Mouse (Mus musculus) hematopoietic stem cell, adult 5-6 weeks (primary cell): Measurements from ENCODE around the gene Slc25a21. TPM values are rescaled to one million over a fixed set of nuclear protein-coding genes. Genes with fewer than 3 reads are reported as not detected.

Experiments
- ATAC-seq, 2 experiments: fragments of 125-278 bp in 1 of 2; replicated peaks in 1 of 2; 2 replicates each; pipeline ENCODE4 v1.8.0; 2016 to 2017; ENCODE audit warnings: inconsistent platforms in 2 of 2, mild to moderate bottlenecking in 2 of 2, moderate number of reproducible peaks in 2 of 2, low read depth in 1 of 2, moderate TSS enrichment in 1 of 2; ENCODE audit not compliant: low FRiP score in 2 of 2, poor library complexity in 2 of 2, severe bottlenecking in 2 of 2, insufficient read depth in 1 of 2, low TSS enrichment in 1 of 2
- total RNA-seq: library from RNA; stranded (forward); fragments of 172-1452, 232-1000 nt; gene quantifications from 2 replicates; pipeline ENCODE4 v1.2.3, GENCODE M21; 2017

Slc25a21 gene
- total RNA-seq, 1 experiment from 2014 or later = 8.9 TPM

GRCm38 (mm10) chr12:56693411-56694098 is 503.7 kb downstream of the Slc25a21 start:
- no peak for ATAC-seq

- ATAC-seq = no peak
Observed at GRCm38 (mm10) chr12:56692536-56692935, 504.7 kb downstream of the Slc25a21 start.

- ATAC-seq = peak in 1 of 2 experiments; percentile 4; a peak in 1 of 4 replicates
Observed at GRCm38 (mm10) chr12:56691427-56692079, 505.7 kb downstream of the Slc25a21 start, which contains the start of gene Pax9. TSS of gene Pax9 (plus strand) at chr12:56691767.

GRCm38 (mm10) chr12:56691001-56691400 is 506.3 kb downstream of the Slc25a21 start:
- ATAC-seq = no peak

- ATAC-seq = no peak
Observed at GRCm38 (mm10) chr12:56690366-56690765, 506.9 kb downstream of the Slc25a21 start.

GRCm38 (mm10) chr12:56689736-56690135 is 507.5 kb downstream of the Slc25a21 start:
- no peak for ATAC-seq

- no peak for ATAC-seq
Observed at GRCm38 (mm10) chr12:56689331-56689730, 507.9 kb downstream of the Slc25a21 start.

GRCm38 (mm10) chr12:56688920-56689319 is 508.4 kb downstream of the Slc25a21 start:
- no peak for ATAC-seq

- no peak for ATAC-seq
Observed at GRCm38 (mm10) chr12:56688482-56688840, 508.8 kb downstream of the Slc25a21 start.

GRCm38 (mm10) chr12:56687640-56688481 is 509.4 kb downstream of the Slc25a21 start:
- ATAC-seq = no peak

GRCm38 (mm10) chr12:56681096-56681811 is 516.0 kb downstream of the Slc25a21 start:
- ATAC-seq = no peak

- ATAC-seq = peak; percentile 96 to 97
Observed at GRCm38 (mm10) chr12:56677620-56678019, 519.7 kb downstream of the Slc25a21 start.

GRCm38 (mm10) chr12:56674726-56675125 is 522.5 kb downstream of the Slc25a21 start:
- ATAC-seq = 0 out of 4 replicates have a peak, but pooled peaks of 1 of the 2 experiments have one; percentile 23

- no peak for ATAC-seq
Observed at GRCm38 (mm10) chr12:56670795-56671194, 526.5 kb downstream of the Slc25a21 start.

- no peak for ATAC-seq
Observed at GRCm38 (mm10) chr12:56669451-56670122, 527.7 kb downstream of the Slc25a21 start.
